In genomic region chr8:61555343-61555742, GRCm38 (mm10) we compare ENCODE assay signal across 22 mouse cellular contexts.
A peak's percentile ranks its signal among the peaks of the same experiment; 100 is the strongest.
DNase-seq lines count a peak whose midpoint lies in the region; TF ChIP-seq lines count a peak whose summit lies in the region.
"Had no signal": no experiment of that assay in that cellular context is flagged by ENCODE, and none has a peak within 500 bp of the region (broad histone marks: within the 10 kb centered on the region; RNA-seq: fewer than 3 reads in every experiment).

No protein-coding gene starts in this region.

- H3K9ac ChIP-seq in CH12.LX (ENCODE audit: insufficient read depth, low read depth): no peak overlapping the region
- H3K9ac ChIP-seq: heart, embryonic 13.5 days; limb, embryonic 13.5 days; liver, embryonic 15.5 days; neural tube, embryonic 15.5 days had no signal

- no peak for TF ChIP-seq EP300 in CH12.LX (IDR thresholded peaks at IDR 0.05; ENCODE audit: low read length)

- no peak overlapping the region for H3K4me3 ChIP-seq in CH12.LX (replicated peaks in 1 of 3; ENCODE audit: low read depth in 2 of 3, low read length in 2 of 3, poor library complexity in 1 of 3)
- H3K4me3 ChIP-seq in midbrain, embryonic 10.5 days: no peak overlapping the region
- H3K4me3 ChIP-seq: erythroblast, embryonic 14.5 days; heart, embryonic 13.5 days; left cerebral cortex, adult 2 months; limb, embryonic 13.5 days; liver, embryonic 15.5 days; myocyte; neural tube, embryonic 15.5 days had no signal

- peak; percentile 84 for DNase-seq in heart, adult 11 months
- DNase-seq in heart, postnatal 4 days: no peak
- DNase-seq in CH12.LX (ENCODE audit: extremely low read depth): no peak
- DNase-seq in Muller cell, postnatal 12 days (ENCODE audit: inconsistent ontology term): peak; percentile 76
- no peak for DNase-seq in midbrain, embryonic 10.5 days (ENCODE audit: low spot score)
- DNase-seq in right cerebral cortex, adult 18-20 months: no peak
- no peak for DNase-seq in left cerebral cortex, adult 8-10 months (ENCODE audit: low spot score in 2 of 2)
- no peak for DNase-seq in gastrocnemius, postnatal 4 days (ENCODE audit: low spot score in 2 of 2)
- DNase-seq: adrenal gland, adult 2 months; cerebellum, adult 11 months; cerebellum, postnatal 14 days; gastrocnemius, postnatal 25 days; kidney, adult 18-20 months; kidney, postnatal 14 days had no signal

- no peaks in the 10 kb centered on the region for H3K9me3 ChIP-seq in CH12.LX (replicated peaks; ENCODE audit: low read length)
- peaks cover 4% of the 10 kb centered on the region; the same call in 1 of the 2 replicates for H3K9me3 ChIP-seq in midbrain, embryonic 10.5 days (replicated peaks)
- H3K9me3 ChIP-seq: G1E; heart, embryonic 13.5 days; limb, embryonic 13.5 days; liver, embryonic 15.5 days; neural tube, embryonic 15.5 days had no signal

- in situ Hi-C loops in CH12.LX (cut with MboI; ENCODE audit: low pct_ligation_motif_present, low pct_unique_long_range_greater_than_20kb, low sequenced_read_pairs): no loop called here

- no peak for TF ChIP-seq RAD21 in CH12.LX (IDR thresholded peaks at IDR 0.05; ENCODE audit: low read depth, low read length)

- no peak for TF ChIP-seq POLR2A in CH12.LX (IDR thresholded peaks at IDR 0.05; ENCODE audit: low read depth, low read length)

- H3K36me3 ChIP-seq in CH12.LX (replicated peaks in 1 of 2; ENCODE audit: control insufficient read depth in 1 of 2, insufficient read depth in 1 of 2, low read length in 1 of 2): no peaks in the 10 kb centered on the region
- peaks cover 8% of the 10 kb centered on the region for H3K36me3 ChIP-seq in midbrain, embryonic 10.5 days
- H3K36me3 ChIP-seq: G1E; liver, embryonic 15.5 days; neural tube, embryonic 15.5 days had no signal

- H3K27ac ChIP-seq in CH12.LX (ENCODE audit: insufficient read depth, low read depth): peak overlapping the region; percentile 96
- H3K27ac ChIP-seq in midbrain, embryonic 10.5 days (replicated peaks): peak overlapping the region; percentile 28; the same call in 1 of the 2 replicates
- H3K27ac ChIP-seq: heart, embryonic 13.5 days; left cerebral cortex, adult 2 months; limb, embryonic 13.5 days; liver, embryonic 15.5 days; neural tube, embryonic 15.5 days had no signal

- H3K4me1 ChIP-seq in CH12.LX (ENCODE audit: control insufficient read depth in 1 of 2, insufficient read depth in 2 of 2): peaks cover 26 to 69% of the 10 kb centered on the region in 2 experiments
- peaks cover 51% of the 10 kb centered on the region for H3K4me1 ChIP-seq in midbrain, embryonic 10.5 days
- H3K4me1 ChIP-seq: neural tube, embryonic 15.5 days had no signal

- H3K4me2 ChIP-seq in CH12.LX (ENCODE audit: insufficient read depth, low read depth, poor library complexity, severe bottlenecking): peak overlapping the region; percentile 92
- H3K4me2 ChIP-seq: heart, embryonic 13.5 days; limb, embryonic 13.5 days; liver, embryonic 15.5 days; neural tube, embryonic 15.5 days had no signal

- no peaks in the 10 kb centered on the region for H3K27me3 ChIP-seq in CH12.LX (replicated peaks)
- no peaks in the 10 kb centered on the region for H3K27me3 ChIP-seq in midbrain, embryonic 10.5 days (ENCODE audit: low read depth, poor library complexity, severe bottlenecking)
- H3K27me3 ChIP-seq: heart, embryonic 13.5 days; limb, embryonic 13.5 days; liver, embryonic 15.5 days; neural tube, embryonic 15.5 days had no signal

- WGBS in midbrain, embryonic 10.5 days: 65% methylated on average over 6 of the region's 6 CpGs

- TF ChIP-seq CTCF in CH12.LX (conservative IDR thresholded peaks at IDR 0.05 in 1 of 2, IDR thresholded peaks at IDR 0.05 in 1 of 2; ENCODE audit: low read depth in 2 of 2, low read length in 2 of 2): no peak

- dilution Hi-C loops in CH12.LX (cut with MboI; ENCODE audit: extremely low pct_ligation_motif_present, extremely low pct_unique_long_range_greater_than_20kb, low sequenced_read_pairs): no loop called here

- no peaks in the 10 kb centered on the region; the same call in 1 of the 2 replicates for H3K79me2 ChIP-seq in CH12.LX (replicated peaks; ENCODE audit: control insufficient read depth, extremely low read depth, insufficient read depth, poor library complexity, severe bottlenecking)

TF ChIP-seq in CH12.LX, 34 proteins besides CTCF, POLR2A, EP300 and RAD21:
- TF ChIP-seq E2F4 (IDR thresholded peaks at IDR 0.05; ENCODE audit: insufficient replicate concordance, low read depth, low read length) (no peak), ETS1 (conservative IDR thresholded peaks at IDR 0.05; ENCODE audit: low read depth, low read length) (no peak), TCF12 (IDR thresholded peaks at IDR 0.05; ENCODE audit: low read depth, low read length) (no peak), USF2 (conservative IDR thresholded peaks at IDR 0.05; ENCODE audit: low read depth, low read length) (no peak), USF1 (IDR thresholded peaks at IDR 0.05; ENCODE audit: low read depth, low read length) (no peak), HCFC1 (IDR thresholded peaks at IDR 0.05; ENCODE audit: low read depth, low read length) (no peak), UBTF (IDR thresholded peaks at IDR 0.05; ENCODE audit: low read depth, low read length) (no peak), ZC3H11A (IDR thresholded peaks at IDR 0.05; ENCODE audit: low read depth, low read length) (no peak), IRF4 (IDR thresholded peaks at IDR 0.05; ENCODE audit: low read depth, low read length) (no peak), ELF1 (IDR thresholded peaks at IDR 0.05; ENCODE audit: low read depth, low read length) (no peak), CHD1 (IDR thresholded peaks at IDR 0.05; ENCODE audit: low read depth, low read length) (no peak), MAFK (IDR thresholded peaks at IDR 0.05; ENCODE audit: insufficient replicate concordance, low read length) (no peak), MEF2A (IDR thresholded peaks at IDR 0.05; ENCODE audit: borderline replicate concordance, low read depth, low read length) (no peak), TBP (conservative IDR thresholded peaks at IDR 0.05; ENCODE audit: low read depth, low read length) (no peak), GABPA (IDR thresholded peaks at IDR 0.05; ENCODE audit: insufficient replicate concordance, low read depth, low read length) (no peak), MAZ (IDR thresholded peaks at IDR 0.05; ENCODE audit: low read depth, low read length) (no peak)

Comparison
In these comparisons a context has a peak if more than half of its experiments do, and no peak if none do; other contexts are left out.
1. DNase-seq: peak in heart, adult 11 months (single experiment) and Muller cell, postnatal 12 days (single experiment); none in heart, postnatal 4 days (single experiment), CH12.LX (single experiment), midbrain, embryonic 10.5 days (single experiment), right cerebral cortex, adult 18-20 months (single experiment), left cerebral cortex, adult 8-10 months (0 of 2) and gastrocnemius, postnatal 4 days (0 of 2).